Mouse (Mus musculus): ENCODE data around the gene Aqp11. TPM values are rescaled to one million over a fixed set of nuclear protein-coding genes. Genes with fewer than 3 reads are reported as not detected.
A peak's percentile ranks its signal among the peaks of the same experiment; 100 is the strongest.

Aqp11 gene
- polyA plus RNA-seq, 1 experiment from 2014 or later: 9.7 TPM

- 47% methylated on average over 10 of the region's 10 CpGs for WGBS
- no peak overlapping the region for H3K9ac ChIP-seq (replicated peaks)
- no peak overlapping the region for H3K4me3 ChIP-seq
- H3K27me3 ChIP-seq: no peaks in the 10 kb centered on the region
- H3K4me1 ChIP-seq: peaks cover 15% of the 10 kb centered on the region
- H3K36me3 ChIP-seq: no peaks in the 10 kb centered on the region
- no peak overlapping the region for H3K27ac ChIP-seq (replicated peaks)
- no peak for ATAC-seq (replicated peaks)
- H3K9me3 ChIP-seq: no peaks in the 10 kb centered on the region
- no peak overlapping the region for H3K4me2 ChIP-seq (replicated peaks)
Measured at GRCm38 (mm10) chr7:97740948-97741347, 2.9 kb upstream of the Aqp11 start.

- H3K9me3 ChIP-seq: no peaks in the 10 kb centered on the region
- no peak overlapping the region for H3K27ac ChIP-seq (replicated peaks)
- H3K4me2 ChIP-seq (replicated peaks): peak overlapping the region; percentile 88
- H3K9ac ChIP-seq (replicated peaks): peak overlapping the region; percentile 69
- no peak; the same call in 1 of the 2 replicates for ATAC-seq (replicated peaks)
- H3K36me3 ChIP-seq: no peaks in the 10 kb centered on the region
- H3K27me3 ChIP-seq: no peaks in the 10 kb centered on the region
- WGBS: 9% methylated on average over 12 of the region's 12 CpGs
- H3K4me1 ChIP-seq: peaks cover 12% of the 10 kb centered on the region
- peak overlapping the region; percentile 72 for H3K4me3 ChIP-seq
Measured at GRCm38 (mm10) chr7:97737256-97737637, 842 bp downstream of the Aqp11 start.

GRCm38 (mm10) chr7:97735886-97736420 lies 2.1 kb downstream of the Aqp11 start:
- 25% methylated on average over 4 of the region's 4 CpGs for WGBS
- Histone ChIP-seq H3K9ac (replicated peaks) (no peak overlapping the region), H3K36me3 (no peaks in the 10 kb centered on the region), H3K4me1 (peaks cover 12% of the 10 kb centered on the region), H3K27me3 (no peaks in the 10 kb centered on the region), H3K27ac (replicated peaks) (no peak overlapping the region), H3K4me2 (replicated peaks) (no peak overlapping the region), H3K9me3 (no peaks in the 10 kb centered on the region), H3K4me3 (no peak overlapping the region)
- no peak for ATAC-seq (replicated peaks)

- Histone ChIP-seq H3K4me3 (no peak overlapping the region), H3K27ac (replicated peaks) (no peak overlapping the region), H3K9me3 (no peaks in the 10 kb centered on the region), H3K4me2 (replicated peaks) (no peak overlapping the region), H3K9ac (replicated peaks) (no peak overlapping the region), H3K27me3 (no peaks in the 10 kb centered on the region), H3K36me3 (no peaks in the 10 kb centered on the region), H3K4me1 (peaks cover 12% of the 10 kb centered on the region)
- WGBS: 82% methylated on average over 8 of the region's 8 CpGs
- no peak for ATAC-seq (replicated peaks)
Measured at GRCm38 (mm10) chr7:97735021-97735420, 3.1 kb downstream of the Aqp11 start.

- Histone ChIP-seq H3K27ac (replicated peaks) (no peak overlapping the region), H3K36me3 (no peaks in the 10 kb centered on the region), H3K27me3 (no peaks in the 10 kb centered on the region), H3K9me3 (no peaks in the 10 kb centered on the region), H3K4me1 (peaks cover 20% of the 10 kb centered on the region), H3K4me3 (no peak overlapping the region), H3K4me2 (replicated peaks) (no peak overlapping the region), H3K9ac (replicated peaks) (no peak overlapping the region)
- 90% methylated on average over 5 of the region's 5 CpGs for WGBS
- ATAC-seq (replicated peaks): no peak
Measured at GRCm38 (mm10) chr7:97733606-97734005, 4.5 kb downstream of the Aqp11 start.

- no peaks in the 10 kb centered on the region for H3K9me3 ChIP-seq
- peaks cover 8% of the 10 kb centered on the region for H3K4me1 ChIP-seq
- H3K4me3 ChIP-seq: no peak overlapping the region
- ATAC-seq (replicated peaks): no peak
- no peaks in the 10 kb centered on the region for H3K27me3 ChIP-seq
- H3K9ac ChIP-seq (replicated peaks): no peak overlapping the region
- 0 out of 2 replicates have a peak, but pooled peaks cover 8% of the 10 kb centered on the region for H3K36me3 ChIP-seq
- no peak overlapping the region for H3K4me2 ChIP-seq (replicated peaks)
- H3K27ac ChIP-seq (replicated peaks): no peak overlapping the region
- 43% methylated on average over 3 of the region's 3 CpGs for WGBS
Measured at GRCm38 (mm10) chr7:97730427-97730826, 7.7 kb downstream of the Aqp11 start.

GRCm38 (mm10) chr7:97728666-97729614 lies 9.1 kb downstream of the Aqp11 start:
- WGBS: 23% methylated on average over 14 of the region's 14 CpGs
- Histone ChIP-seq H3K36me3 (0 out of 2 replicates have a peak, but pooled peaks cover 8% of the 10 kb centered on the region), H3K4me3 (no peak overlapping the region), H3K4me2 (replicated peaks) (no peak overlapping the region), H3K9ac (replicated peaks) (no peak overlapping the region), H3K9me3 (no peaks in the 10 kb centered on the region), H3K4me1 (peaks cover 8% of the 10 kb centered on the region), H3K27ac (replicated peaks) (no peak overlapping the region), H3K27me3 (no peaks in the 10 kb centered on the region)
- 0 out of 2 replicates have a peak, but pooled peaks have one; percentile 54 for ATAC-seq (replicated peaks)

GRCm38 (mm10) chr7:97726778-97727177 lies 11.3 kb downstream of the Aqp11 start:
- H3K9me3 ChIP-seq: no peaks in the 10 kb centered on the region
- H3K36me3 ChIP-seq: 0 out of 2 replicates have a peak, but pooled peaks cover 8% of the 10 kb centered on the region
- H3K4me3 ChIP-seq: no peak overlapping the region
- no peak overlapping the region for H3K4me2 ChIP-seq (replicated peaks)
- peaks cover 15% of the 10 kb centered on the region for H3K4me1 ChIP-seq
- no peak for ATAC-seq (replicated peaks)
- WGBS: 66% methylated on average over 7 of the region's 7 CpGs
- no peak overlapping the region for H3K9ac ChIP-seq (replicated peaks)
- no peak overlapping the region for H3K27ac ChIP-seq (replicated peaks)
- H3K27me3 ChIP-seq: no peaks in the 10 kb centered on the region

- WGBS: 69% methylated on average over 7 of the region's 7 CpGs
- Histone ChIP-seq H3K9me3 (no peaks in the 10 kb centered on the region), H3K36me3 (0 out of 2 replicates have a peak, but pooled peaks cover 9% of the 10 kb centered on the region), H3K27me3 (no peaks in the 10 kb centered on the region), H3K4me3 (no peak overlapping the region), H3K4me1 (peaks cover 15% of the 10 kb centered on the region), H3K4me2 (replicated peaks) (no peak overlapping the region), H3K9ac (replicated peaks) (no peak overlapping the region), H3K27ac (replicated peaks) (no peak overlapping the region)
- ATAC-seq (replicated peaks): no peak
Measured at GRCm38 (mm10) chr7:97726080-97726479, 12.0 kb downstream of the Aqp11 start.

- H3K4me2 ChIP-seq (replicated peaks): no peak overlapping the region
Measured at GRCm38 (mm10) chr7:97725401-97725800, 12.7 kb downstream of the Aqp11 start.

GRCm38 (mm10) chr7:97723646-97724538 lies 14.2 kb downstream of the Aqp11 start:
- no peaks in the 10 kb centered on the region for H3K27me3 ChIP-seq
- H3K4me2 ChIP-seq (replicated peaks): no peak overlapping the region
- H3K27ac ChIP-seq (replicated peaks): no peak overlapping the region
- no peak overlapping the region for H3K9ac ChIP-seq (replicated peaks)
- H3K36me3 ChIP-seq: peaks cover 23% of the 10 kb centered on the region
- WGBS: 79% methylated on average over 11 of the region's 11 CpGs
- no peaks in the 10 kb centered on the region for H3K9me3 ChIP-seq
- H3K4me1 ChIP-seq: peaks cover 10% of the 10 kb centered on the region
- H3K4me3 ChIP-seq: no peak overlapping the region
- ATAC-seq (replicated peaks): no peak

More at GRCm38 (mm10) chr7:97725401-97725800, 12.7 kb downstream of the Aqp11 start:
- 99% methylated on average over 6 of the region's 6 CpGs for whole genome bisulfite sequencing
- Histone ChIP-seq H3K27me3 (no peaks in the 10 kb centered on the region), H3K9me3 (no peaks in the 10 kb centered on the region), H3K9ac (replicated peaks) (no peak overlapping the region), H3K36me3 (0 out of 2 replicates have a peak, but pooled peaks cover 10% of the 10 kb centered on the region), H3K4me1 (peaks cover 15% of the 10 kb centered on the region), H3K27ac (replicated peaks) (no peak overlapping the region), H3K4me3 (no peak overlapping the region)
- ATAC-seq (replicated peaks): no peak
